In the genomic region with DNA sequence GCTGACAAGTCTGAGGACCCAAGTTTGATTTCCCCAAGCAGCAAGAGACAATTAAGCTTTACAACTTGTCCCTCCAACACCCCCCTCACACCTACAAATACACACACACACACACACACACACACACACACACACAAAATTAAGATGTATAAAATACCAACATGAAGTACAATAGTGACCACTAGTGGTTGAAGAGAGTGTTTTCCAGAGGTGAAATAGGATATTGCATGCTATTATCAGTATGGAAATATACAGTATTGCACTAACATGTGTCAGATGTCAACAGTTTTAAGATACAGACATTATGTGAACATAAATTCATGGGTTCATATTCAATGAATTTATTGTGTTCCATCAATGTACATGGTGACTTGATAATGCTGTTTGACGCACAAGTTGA, we compare ENCODE assay signal across 12 mouse cellular contexts.
DNase-seq lines count a peak whose midpoint lies in the region; ATAC-seq and TF ChIP-seq lines count a peak whose summit lies in the region.
"Had no signal": no experiment of that assay in that cellular context is flagged by ENCODE, and none has a peak within 500 bp of the region (broad histone marks: within the 10 kb centered on the region; RNA-seq: fewer than 3 reads in every experiment).

No protein-coding gene starts in this region.

- peak; percentile 25 to 65; a peak in 3 of 4 replicates for TF ChIP-seq CTCF in CH12.LX (conservative IDR thresholded peaks at IDR 0.05 in 1 of 2, IDR thresholded peaks at IDR 0.05 in 1 of 2; ENCODE audit: low read depth in 2 of 2, low read length in 2 of 2)

- dilution Hi-C loops in CH12.LX (cut with MboI; ENCODE audit: extremely low pct_ligation_motif_present, extremely low pct_unique_long_range_greater_than_20kb, low sequenced_read_pairs): no loop called here

- no peak overlapping the region for H3K9ac ChIP-seq in forebrain, embryonic 11.5 days (ENCODE audit: low read length)
- no peak overlapping the region for H3K9ac ChIP-seq in CH12.LX (ENCODE audit: insufficient read depth, low read depth)
- H3K9ac ChIP-seq: lung, embryonic 15.5 days had no signal

- DNase-seq in forebrain, embryonic 11.5 days (ENCODE audit: low spot score): no peak
- DNase-seq in forebrain, embryonic 10.5 days (ENCODE audit: extremely low spot score, low spot score): no peak
- DNase-seq in left cerebral cortex, adult 11 months (ENCODE audit: low spot score): peak; percentile 4
- DNase-seq in left cerebral cortex, postnatal 4 days: no peak
- peak; percentile 35 for DNase-seq in CH12.LX (ENCODE audit: extremely low read depth)
- peak; percentile 33 for DNase-seq in embryo, embryonic 10.5 days (ENCODE audit: low spot score)
- DNase-seq in urinary bladder, postnatal 14 days (ENCODE audit: low spot score): no peak
- DNase-seq: heart, adult 18-20 months; thymus, adult 18-20 months had no signal

- ATAC-seq in forebrain, embryonic 11.5 days (replicated peaks; ENCODE audit: low FRiP score): peak; percentile 46; the same call in 1 of the 2 replicates
- ATAC-seq in monocyte, adult 5-6 weeks (replicated peaks; ENCODE audit: insufficient number of reproducible peaks, low FRiP score, low TSS enrichment, poor library complexity, severe bottlenecking): no peak

- peak; percentile 69 for TF ChIP-seq RAD21 in CH12.LX (IDR thresholded peaks at IDR 0.05; ENCODE audit: low read depth, low read length)

- no peak overlapping the region for H3K4me2 ChIP-seq in forebrain, embryonic 11.5 days (ENCODE audit: low read depth, low read length, severe bottlenecking)
- no peak overlapping the region for H3K4me2 ChIP-seq in CH12.LX (ENCODE audit: insufficient read depth, low read depth, poor library complexity, severe bottlenecking)
- H3K4me2 ChIP-seq: lung, embryonic 15.5 days had no signal

- TF ChIP-seq EP300 in CH12.LX (IDR thresholded peaks at IDR 0.05; ENCODE audit: low read length): no peak

- no peaks in the 10 kb centered on the region for H3K79me2 ChIP-seq in CH12.LX (replicated peaks; ENCODE audit: control insufficient read depth, extremely low read depth, insufficient read depth, poor library complexity, severe bottlenecking)

- WGBS in forebrain, embryonic 11.5 days: 84% methylated on average over 1 of the region's 1 CpGs
- WGBS in forebrain, embryonic 10.5 days: 98% methylated on average over 1 of the region's 1 CpGs

- H3K36me3 ChIP-seq in forebrain, embryonic 11.5 days (ENCODE audit: control insufficient read depth, insufficient read depth, low read length): no peaks in the 10 kb centered on the region
- H3K36me3 ChIP-seq in forebrain, embryonic 10.5 days (replicated peaks): no peaks in the 10 kb centered on the region
- no peaks in the 10 kb centered on the region for H3K36me3 ChIP-seq in CH12.LX (replicated peaks in 1 of 2; ENCODE audit: control insufficient read depth in 1 of 2, insufficient read depth in 1 of 2, low read length in 1 of 2)
- H3K36me3 ChIP-seq: lung, embryonic 15.5 days had no signal

- no peaks in the 10 kb centered on the region for H3K27me3 ChIP-seq in forebrain, embryonic 11.5 days (ENCODE audit: control insufficient read depth, insufficient read depth, low read length)
- H3K27me3 ChIP-seq in forebrain, embryonic 10.5 days (ENCODE audit: poor library complexity, severe bottlenecking): no peaks in the 10 kb centered on the region
- H3K27me3 ChIP-seq in CH12.LX (replicated peaks): no peaks in the 10 kb centered on the region
- H3K27me3 ChIP-seq: lung, embryonic 15.5 days had no signal

- intact Hi-C loops in left cerebral cortex, postnatal 4 days (cut with DNase I): no loop called here

- H3K4me1 ChIP-seq in forebrain, embryonic 11.5 days (replicated peaks; ENCODE audit: control insufficient read depth, insufficient read depth, low read length): no peaks in the 10 kb centered on the region
- H3K4me1 ChIP-seq in forebrain, embryonic 10.5 days: no peaks in the 10 kb centered on the region
- no peaks in the 10 kb centered on the region for H3K4me1 ChIP-seq in CH12.LX (ENCODE audit: control insufficient read depth in 1 of 2, insufficient read depth in 2 of 2)
- H3K4me1 ChIP-seq: lung, embryonic 15.5 days had no signal

- no peak overlapping the region for H3K27ac ChIP-seq in forebrain, embryonic 11.5 days (ENCODE audit: low read depth, low read length)
- no peak overlapping the region for H3K27ac ChIP-seq in forebrain, embryonic 10.5 days
- no peak overlapping the region for H3K27ac ChIP-seq in CH12.LX (ENCODE audit: insufficient read depth, low read depth)
- H3K27ac ChIP-seq: lung, embryonic 15.5 days had no signal

- in situ Hi-C loops in CH12.LX (cut with MboI; ENCODE audit: low pct_ligation_motif_present, low pct_unique_long_range_greater_than_20kb, low sequenced_read_pairs): no loop called here

- H3K4me3 ChIP-seq in forebrain, embryonic 11.5 days (ENCODE audit: low read depth, low read length): no peak overlapping the region
- no peak overlapping the region for H3K4me3 ChIP-seq in forebrain, embryonic 10.5 days
- no peak overlapping the region for H3K4me3 ChIP-seq in CH12.LX (replicated peaks in 1 of 3; ENCODE audit: low read depth in 2 of 3, low read length in 2 of 3, poor library complexity in 1 of 3)
- H3K4me3 ChIP-seq: erythroblast, embryonic 14.5 days; lung, embryonic 15.5 days had no signal

- TF ChIP-seq POLR2A in CH12.LX (IDR thresholded peaks at IDR 0.05; ENCODE audit: low read depth, low read length): no peak

- H3K9me3 ChIP-seq in forebrain, embryonic 11.5 days (ENCODE audit: control insufficient read depth, low read length): no peaks in the 10 kb centered on the region
- H3K9me3 ChIP-seq in forebrain, embryonic 10.5 days: no peaks in the 10 kb centered on the region
- no peaks in the 10 kb centered on the region for H3K9me3 ChIP-seq in CH12.LX (replicated peaks; ENCODE audit: low read length)
- H3K9me3 ChIP-seq: lung, embryonic 15.5 days had no signal

TF ChIP-seq in CH12.LX, 34 proteins besides CTCF, POLR2A, EP300 and RAD21:
- TF ChIP-seq USF1 (IDR thresholded peaks at IDR 0.05; ENCODE audit: low read depth, low read length) (no peak), SMC3 (IDR thresholded peaks at IDR 0.05; ENCODE audit: low read depth, low read length) (peak; percentile 50)

Comparison
In these comparisons a context has a peak if more than half of its experiments do, and no peak if none do; other contexts are left out.
1. DNase-seq: peak in left cerebral cortex, adult 11 months (single experiment), CH12.LX (single experiment) and embryo, embryonic 10.5 days (single experiment); none in forebrain, embryonic 11.5 days (single experiment), forebrain, embryonic 10.5 days (single experiment), left cerebral cortex, postnatal 4 days (single experiment) and urinary bladder, postnatal 14 days (single experiment).